Mouse (Mus musculus): ENCODE results near the gene Rgs9. TPM values are rescaled to one million over a fixed set of nuclear protein-coding genes. Genes with fewer than 3 reads are reported as not detected.

The Rgs9 gene
- polyA plus RNA-seq, 1 experiment from 2014 or later: 4.7 TPM

DNA sequence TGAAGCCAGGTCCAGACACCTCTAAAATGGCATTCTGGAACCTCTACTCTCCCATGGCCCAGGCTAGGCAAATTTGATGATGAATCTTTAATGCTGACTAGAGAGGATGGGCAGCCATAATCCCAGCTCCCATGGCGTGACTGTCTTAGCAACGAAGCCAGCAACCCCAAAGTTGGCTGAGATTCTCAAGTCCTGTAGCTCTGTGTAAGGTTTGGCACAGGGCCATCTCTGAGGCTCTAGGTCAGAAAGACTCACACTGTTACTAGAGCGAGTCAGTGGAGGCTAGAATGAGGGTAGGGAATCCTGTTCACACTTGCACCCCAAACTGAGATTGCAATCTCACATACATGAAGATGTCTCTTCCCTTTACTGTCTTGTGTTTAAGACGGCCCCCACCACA, 57.8 kb downstream of the Rgs9 start:
- 75% methylated on average over 4 of the region's 4 CpGs for WGBS

DNA sequence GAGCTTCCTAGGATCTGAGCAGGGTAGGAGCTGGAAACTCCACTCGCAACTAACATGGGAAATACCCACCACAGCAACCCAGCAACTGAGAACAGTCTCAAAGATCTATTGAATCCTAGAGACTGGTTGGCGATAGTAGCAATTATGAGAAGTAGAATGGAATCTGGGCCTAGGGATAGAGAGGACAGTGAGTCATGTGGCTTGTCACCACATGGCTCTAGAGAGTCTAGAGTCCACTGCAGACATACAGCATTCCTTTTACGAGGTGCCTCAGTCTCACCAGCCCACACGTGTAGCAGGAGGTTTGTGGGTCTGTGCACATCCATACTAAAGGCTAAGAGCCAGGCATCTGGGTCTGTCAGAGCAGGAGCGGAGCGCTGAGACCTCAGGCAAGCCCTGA, 59.3 kb downstream of the Rgs9 start:
- Histone ChIP-seq H3K4me2 (ENCODE audit: low read length) (no peak overlapping the region), H3K9ac (ENCODE audit: low read length) (no peak overlapping the region), H3K27ac (ENCODE audit: low read depth) (no peak overlapping the region), H3K9me3 (ENCODE audit: control insufficient read depth, low read length) (no peaks in the 10 kb centered on the region), H3K27me3 (replicated peaks; ENCODE audit: control insufficient read depth, insufficient read depth, low read length) (no peaks in the 10 kb centered on the region), H3K4me3 (ENCODE audit: low read depth, low read length) (no peak overlapping the region), H3K36me3 (ENCODE audit: control insufficient read depth, insufficient read depth, low read length) (no peaks in the 10 kb centered on the region), H3K4me1 (replicated peaks; ENCODE audit: control insufficient read depth, insufficient read depth, low read length) (no peaks in the 10 kb centered on the region)
- ATAC-seq (replicated peaks; ENCODE audit: low FRiP score, low TSS enrichment, low read depth): no peak
- no peak for DNase-seq (ENCODE audit: low spot score)
- 84% methylated on average over 6 of the region's 6 CpGs for WGBS

More for the DNA sequence above, 57.8 kb downstream of the Rgs9 start:
- no peaks in the 10 kb centered on the region for H3K4me1 ChIP-seq (replicated peaks; ENCODE audit: control insufficient read depth, insufficient read depth, low read length)
- no peak for ATAC-seq (replicated peaks; ENCODE audit: low FRiP score, low TSS enrichment, low read depth)
- H3K4me3 ChIP-seq (ENCODE audit: low read depth, low read length): no peak overlapping the region
- no peaks in the 10 kb centered on the region for H3K9me3 ChIP-seq (ENCODE audit: control insufficient read depth, low read length)
- DNase-seq (ENCODE audit: low spot score): no peak
- H3K27me3 ChIP-seq (replicated peaks; ENCODE audit: control insufficient read depth, insufficient read depth, low read length): no peaks in the 10 kb centered on the region
- H3K36me3 ChIP-seq (ENCODE audit: control insufficient read depth, insufficient read depth, low read length): no peaks in the 10 kb centered on the region
- no peak overlapping the region for H3K9ac ChIP-seq (ENCODE audit: low read length)
- H3K27ac ChIP-seq (ENCODE audit: low read depth): no peak overlapping the region
- H3K4me2 ChIP-seq (ENCODE audit: low read length): no peak overlapping the region

DNA sequence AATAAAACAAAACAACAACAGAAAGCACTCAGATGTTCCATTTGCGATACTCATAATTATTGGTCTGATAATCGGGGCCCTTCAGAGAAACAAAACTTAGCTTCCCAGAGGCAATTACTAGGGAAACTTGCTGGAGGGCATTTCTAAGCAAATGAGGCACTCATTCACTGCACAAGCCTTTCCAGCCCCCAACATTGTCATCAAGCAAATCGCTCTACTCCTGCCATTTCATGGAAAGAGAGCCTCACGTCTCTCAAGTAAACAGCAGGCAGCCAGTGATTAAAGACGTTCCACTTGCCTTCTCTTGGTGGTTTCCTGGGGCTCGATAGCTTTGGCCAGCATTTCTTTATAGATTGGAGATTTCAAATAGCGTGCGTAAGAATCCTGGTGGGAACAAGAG, 60.1 kb downstream of the Rgs9 start:
- no peaks in the 10 kb centered on the region for H3K36me3 ChIP-seq (ENCODE audit: control insufficient read depth, insufficient read depth, low read length)
- H3K9ac ChIP-seq (ENCODE audit: low read length): no peak overlapping the region
- no peak overlapping the region for H3K27ac ChIP-seq (ENCODE audit: low read depth)
- H3K4me1 ChIP-seq (replicated peaks; ENCODE audit: control insufficient read depth, insufficient read depth, low read length): no peaks in the 10 kb centered on the region
- no peak for DNase-seq (ENCODE audit: low spot score)
- no peaks in the 10 kb centered on the region for H3K27me3 ChIP-seq (replicated peaks; ENCODE audit: control insufficient read depth, insufficient read depth, low read length)
- H3K4me2 ChIP-seq (ENCODE audit: low read length): no peak overlapping the region
- no peak for ATAC-seq (replicated peaks; ENCODE audit: low FRiP score, low TSS enrichment, low read depth)
- H3K9me3 ChIP-seq (ENCODE audit: control insufficient read depth, low read length): no peaks in the 10 kb centered on the region
- H3K4me3 ChIP-seq (ENCODE audit: low read depth, low read length): no peak overlapping the region
- WGBS: 64% methylated on average over 8 of the region's 8 CpGs

DNA sequence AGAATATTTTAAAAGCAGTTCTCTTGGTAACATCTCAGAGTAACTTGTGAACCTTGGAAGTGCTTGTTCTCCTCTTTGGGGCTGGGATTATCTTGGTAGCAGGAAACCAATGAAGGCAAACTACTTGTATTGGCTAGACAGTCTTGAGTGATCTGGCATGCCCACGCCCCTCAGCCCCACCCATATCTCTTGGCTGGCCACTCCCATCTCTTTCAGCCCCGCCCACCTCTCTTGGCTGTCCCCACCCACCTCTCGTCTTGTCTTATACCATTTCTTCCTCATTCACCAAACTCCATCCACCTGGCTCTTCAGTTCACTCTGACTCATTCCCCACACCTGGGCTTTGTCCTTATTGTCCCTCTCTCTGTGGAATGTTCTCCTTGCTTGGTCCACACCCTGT, 64.3 kb downstream of the Rgs9 start:
- Histone ChIP-seq H3K9me3 (ENCODE audit: control insufficient read depth, low read length) (no peaks in the 10 kb centered on the region), H3K36me3 (ENCODE audit: control insufficient read depth, insufficient read depth, low read length) (no peaks in the 10 kb centered on the region), H3K27me3 (replicated peaks; ENCODE audit: control insufficient read depth, insufficient read depth, low read length) (no peaks in the 10 kb centered on the region), H3K27ac (ENCODE audit: low read depth) (no peak overlapping the region), H3K9ac (ENCODE audit: low read length) (no peak overlapping the region), H3K4me3 (ENCODE audit: low read depth, low read length) (no peak overlapping the region), H3K4me1 (replicated peaks; ENCODE audit: control insufficient read depth, insufficient read depth, low read length) (no peaks in the 10 kb centered on the region), H3K4me2 (ENCODE audit: low read length) (no peak overlapping the region)
- no peak for ATAC-seq (replicated peaks; ENCODE audit: low FRiP score, low TSS enrichment, low read depth)
- no peak for DNase-seq (ENCODE audit: low spot score)
- 74% methylated on average over 3 of the region's 3 CpGs for WGBS

DNA sequence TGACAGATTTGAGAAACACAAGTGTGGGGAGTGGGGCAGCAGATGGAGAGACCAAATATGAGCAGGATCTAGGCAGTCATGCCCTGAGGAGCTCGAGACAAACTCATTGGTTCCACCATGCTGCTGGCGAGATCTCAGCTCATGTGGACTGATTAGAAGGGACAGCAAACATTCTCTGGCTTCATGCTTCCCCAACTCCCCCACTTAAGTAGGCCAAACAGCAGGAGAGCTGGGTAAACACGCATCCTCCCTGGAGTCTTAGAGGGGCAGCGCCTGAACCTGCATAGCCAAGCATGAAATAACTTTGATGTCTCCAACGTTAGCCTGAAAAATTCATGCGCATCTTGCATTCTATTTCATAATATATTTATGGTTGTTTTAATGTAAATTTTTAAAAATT, 65.1 kb downstream of the Rgs9 start:
- Histone ChIP-seq H3K36me3 (ENCODE audit: control insufficient read depth, insufficient read depth, low read length) (no peaks in the 10 kb centered on the region), H3K4me1 (replicated peaks; ENCODE audit: control insufficient read depth, insufficient read depth, low read length) (no peaks in the 10 kb centered on the region), H3K4me2 (ENCODE audit: low read length) (no peak overlapping the region), H3K9me3 (ENCODE audit: control insufficient read depth, low read length) (no peaks in the 10 kb centered on the region), H3K27me3 (replicated peaks; ENCODE audit: control insufficient read depth, insufficient read depth, low read length) (no peaks in the 10 kb centered on the region), H3K9ac (ENCODE audit: low read length) (no peak overlapping the region), H3K27ac (ENCODE audit: low read depth) (no peak overlapping the region), H3K4me3 (ENCODE audit: low read depth, low read length) (no peak overlapping the region)
- ATAC-seq (replicated peaks; ENCODE audit: low FRiP score, low TSS enrichment, low read depth) (no peak), DNase-seq (ENCODE audit: low spot score) (no peak)
- 78% methylated on average over 6 of the region's 6 CpGs for WGBS

DNA sequence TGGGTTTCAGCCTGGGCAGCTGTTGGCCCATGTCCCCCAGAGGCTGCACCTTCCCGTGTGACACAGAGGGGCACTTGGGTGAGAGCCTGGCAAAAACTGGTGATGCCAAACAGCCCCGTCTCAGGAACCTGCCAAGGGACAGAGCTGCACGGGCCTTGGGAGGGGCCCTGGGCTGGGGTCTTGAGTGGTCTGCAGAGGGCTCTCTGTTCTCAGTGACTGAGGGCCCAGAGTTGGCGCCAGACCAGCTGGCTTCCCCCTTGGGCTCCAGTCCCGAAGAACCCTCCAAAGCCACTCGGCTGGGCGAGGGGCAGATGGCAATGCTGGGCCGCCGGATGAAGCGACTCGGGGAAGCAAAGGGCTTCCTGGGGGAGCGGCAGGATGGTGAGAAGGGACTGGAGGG, 70.8 kb downstream of the Rgs9 start:
- H3K27me3 ChIP-seq (replicated peaks; ENCODE audit: control insufficient read depth, insufficient read depth, low read length): no peaks in the 10 kb centered on the region
- DNase-seq (ENCODE audit: low spot score): no peak
- no peaks in the 10 kb centered on the region for H3K4me1 ChIP-seq (replicated peaks; ENCODE audit: control insufficient read depth, insufficient read depth, low read length)
- no peak overlapping the region for H3K4me2 ChIP-seq (ENCODE audit: low read length)
- no peak overlapping the region for H3K27ac ChIP-seq (ENCODE audit: low read depth)
- 80% methylated on average over 12 of the region's 12 CpGs for WGBS
- no peaks in the 10 kb centered on the region for H3K9me3 ChIP-seq (ENCODE audit: control insufficient read depth, low read length)
- ATAC-seq (replicated peaks; ENCODE audit: low FRiP score, low TSS enrichment, low read depth): no peak
- no peak overlapping the region for H3K9ac ChIP-seq (ENCODE audit: low read length)
- no peaks in the 10 kb centered on the region for H3K36me3 ChIP-seq (ENCODE audit: control insufficient read depth, insufficient read depth, low read length)
- no peak overlapping the region for H3K4me3 ChIP-seq (ENCODE audit: low read depth, low read length)

DNA sequence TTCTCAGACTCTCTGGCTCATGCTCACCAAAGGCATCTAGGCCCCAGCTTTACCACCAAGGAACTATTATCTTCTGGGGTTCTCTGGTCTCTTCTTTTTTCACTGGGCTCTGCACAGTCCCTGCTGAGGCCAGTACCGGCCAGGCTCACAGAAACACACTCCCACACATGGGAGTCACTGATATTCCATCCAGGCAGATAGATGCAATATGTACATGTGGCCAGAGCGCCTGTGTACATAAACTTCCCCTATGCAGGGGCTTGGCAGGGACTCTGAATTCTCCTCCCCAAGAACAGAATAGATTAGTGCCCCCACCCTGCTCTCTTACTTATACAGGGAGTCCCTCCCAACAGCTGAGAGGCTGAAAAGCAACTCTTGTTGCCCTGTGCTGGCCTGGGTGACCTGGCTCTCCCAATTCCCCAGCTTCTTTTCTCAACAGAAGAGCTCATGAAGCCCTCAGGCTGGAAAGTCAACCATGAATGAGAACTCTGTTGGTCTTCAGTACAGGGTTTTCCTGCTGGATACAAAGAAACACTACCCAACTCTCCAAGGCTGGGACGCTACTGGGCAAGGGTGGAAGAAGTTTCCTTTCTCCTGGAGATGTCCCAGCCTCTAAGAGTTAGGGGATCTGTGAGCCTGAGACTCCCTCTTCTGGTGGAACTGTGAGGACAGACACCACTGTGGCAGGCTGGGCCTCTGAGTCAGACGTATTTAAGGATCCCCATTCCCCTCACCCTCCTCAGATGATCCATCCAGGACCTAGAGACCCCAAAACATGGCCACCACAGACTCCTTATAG, 76.5 kb downstream of the Rgs9 start:
- ATAC-seq (replicated peaks; ENCODE audit: low FRiP score, low TSS enrichment, low read depth): no peak

DNA sequence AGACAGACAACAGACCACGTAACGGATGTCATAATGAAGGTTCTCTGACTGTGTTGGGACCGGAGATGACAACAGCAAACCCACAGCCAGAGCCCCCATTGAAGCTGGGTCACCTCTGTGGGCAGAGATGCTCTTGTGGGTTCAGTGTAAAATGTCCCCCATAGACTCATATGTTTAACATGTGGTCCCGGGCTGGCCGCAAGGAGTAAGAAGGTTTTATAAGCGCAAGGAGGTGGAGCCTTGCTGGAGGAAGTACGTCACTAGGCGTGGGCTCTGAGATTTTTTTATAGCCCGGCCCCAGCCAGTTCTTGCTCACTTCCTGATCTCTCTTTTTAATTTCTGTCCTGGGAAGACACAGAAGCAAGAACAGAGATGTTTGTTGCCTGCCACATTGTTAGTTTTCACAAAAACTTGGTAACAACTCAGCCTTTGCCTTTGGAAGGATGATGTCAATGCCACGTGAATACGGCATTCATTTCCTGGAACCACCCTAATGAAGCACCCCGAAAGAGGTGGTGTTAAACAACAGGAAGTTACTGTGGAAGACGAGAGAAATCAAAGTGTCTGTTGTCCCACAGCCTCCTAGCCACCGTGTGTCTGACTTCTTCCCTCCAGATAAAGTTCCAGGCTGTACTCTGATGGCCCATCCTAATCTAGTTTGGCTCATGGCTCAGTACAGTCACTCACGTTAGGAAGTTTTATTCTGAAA, 79.1 kb downstream of the Rgs9 start:
- H3K27me3 ChIP-seq (replicated peaks; ENCODE audit: control insufficient read depth, insufficient read depth, low read length): no peaks in the 10 kb centered on the region
- WGBS: 75% methylated on average over 15 of the region's 15 CpGs
- H3K4me1 ChIP-seq (replicated peaks; ENCODE audit: control insufficient read depth, insufficient read depth, low read length): no peaks in the 10 kb centered on the region
- DNase-seq (ENCODE audit: low spot score) (no peak), ATAC-seq (replicated peaks; ENCODE audit: low FRiP score, low TSS enrichment, low read depth) (no peak)
- no peak overlapping the region for H3K27ac ChIP-seq (ENCODE audit: low read depth)
- H3K4me2 ChIP-seq (ENCODE audit: low read length): no peak overlapping the region
- H3K9me3 ChIP-seq (ENCODE audit: control insufficient read depth, low read length): no peaks in the 10 kb centered on the region
- no peak overlapping the region for H3K4me3 ChIP-seq (ENCODE audit: low read depth, low read length)
- H3K36me3 ChIP-seq (ENCODE audit: control insufficient read depth, insufficient read depth, low read length): no peaks in the 10 kb centered on the region
- H3K9ac ChIP-seq (ENCODE audit: low read length): no peak overlapping the region

More for the DNA sequence above, 76.5 kb downstream of the Rgs9 start:
- H3K27me3 ChIP-seq (replicated peaks; ENCODE audit: control insufficient read depth, insufficient read depth, low read length): no peaks in the 10 kb centered on the region
- H3K36me3 ChIP-seq (ENCODE audit: control insufficient read depth, insufficient read depth, low read length): no peaks in the 10 kb centered on the region
- H3K9me3 ChIP-seq (ENCODE audit: control insufficient read depth, low read length): no peaks in the 10 kb centered on the region
- no peaks in the 10 kb centered on the region for H3K4me1 ChIP-seq (replicated peaks; ENCODE audit: control insufficient read depth, insufficient read depth, low read length)
- no peak overlapping the region for H3K4me2 ChIP-seq (ENCODE audit: low read length)
- no peak overlapping the region for H3K27ac ChIP-seq (ENCODE audit: low read depth)
- no peak overlapping the region for H3K4me3 ChIP-seq (ENCODE audit: low read depth, low read length)
- no peak for DNase-seq (ENCODE audit: low spot score)
- no peak overlapping the region for H3K9ac ChIP-seq (ENCODE audit: low read length)
- 47% methylated on average over 4 of the region's 4 CpGs for WGBS

All from intestine, embryonic 14.5 days (tissue).